Mouse (Mus musculus) lung, adult 2 months (tissue): ENCODE data around the gene Tmem178. TPM values are rescaled to one million over a fixed set of nuclear protein-coding genes. Genes with fewer than 3 reads are reported as not detected.
A peak's percentile ranks its signal among the peaks of the same experiment; 100 is the strongest.
"Not testable (repeated sequence)": the region's sequence is repeated elsewhere in the genome, so short reads cannot be mapped to it uniquely, and the experiment has no call there.

Experiments used
- DNase-seq: peaks from one replicate; pipeline ENCODE4 v3.0.0; 2022
- H3K4me1 ChIP-seq: fragments of 200-500 bp; 2 replicates; pipeline ENCODE4 v1.6.1; 2011; ENCODE audit warnings: low read length; ENCODE audit not compliant: control insufficient read depth, insufficient read depth
- H3K4me3 ChIP-seq: fragments of 200-500 bp; replicated peaks from 2 replicates; pipeline ENCODE3; 2011; ENCODE audit warnings: low read depth, mild to moderate bottlenecking, control low read depth, low read length; ENCODE audit errors: extremely low read depth
- CTCF ChIP-seq: fragments of 200-500 bp; IDR thresholded peaks from 2 replicates; pipeline ENCODE4 v1.5.1; 2011; ENCODE audit warnings: mild to moderate bottlenecking, low read length, control low read depth; ENCODE audit not compliant: insufficient read depth
- POLR2A ChIP-seq: fragments of 200-500 bp; IDR thresholded peaks from 2 replicates; pipeline ENCODE4 v1.6.1; 2011; ENCODE audit warnings: low read depth, mild to moderate bottlenecking, control low read depth, low read length, borderline replicate concordance; ENCODE audit errors: extremely low read depth
- WGBS: fragments of 180-500 bp; shearing (Covaris S2); methylation state at CpG from one replicate; pipeline ENCODE4 v1.1.7; 2018; 5-methylcytosine and 5-hydroxymethylcytosine counted together
- polyA plus RNA-seq: library from polyadenylated mRNA; depleted of rRNA; stranded (reverse); fragments of >200 nt; gene quantifications from 2 replicates; pipeline ENCODE4 v1.2.3, GENCODE M21; 2012

The Tmem178 gene
- polyA plus RNA-seq, 1 experiment: 18.5 TPM

GRCm38 (mm10) chr17:80941857-80942256, 2.6 kb upstream of the Tmem178 start:
- H3K4me1 ChIP-seq: no peaks in the 10 kb centered on the region
- no peak overlapping the region for H3K4me3 ChIP-seq
- TF ChIP-seq CTCF (no peak), POLR2A (no peak)
- no peak for DNase-seq
- whole genome bisulfite sequencing: 57% methylated on average over 11 of the region's 11 CpGs

DNA sequence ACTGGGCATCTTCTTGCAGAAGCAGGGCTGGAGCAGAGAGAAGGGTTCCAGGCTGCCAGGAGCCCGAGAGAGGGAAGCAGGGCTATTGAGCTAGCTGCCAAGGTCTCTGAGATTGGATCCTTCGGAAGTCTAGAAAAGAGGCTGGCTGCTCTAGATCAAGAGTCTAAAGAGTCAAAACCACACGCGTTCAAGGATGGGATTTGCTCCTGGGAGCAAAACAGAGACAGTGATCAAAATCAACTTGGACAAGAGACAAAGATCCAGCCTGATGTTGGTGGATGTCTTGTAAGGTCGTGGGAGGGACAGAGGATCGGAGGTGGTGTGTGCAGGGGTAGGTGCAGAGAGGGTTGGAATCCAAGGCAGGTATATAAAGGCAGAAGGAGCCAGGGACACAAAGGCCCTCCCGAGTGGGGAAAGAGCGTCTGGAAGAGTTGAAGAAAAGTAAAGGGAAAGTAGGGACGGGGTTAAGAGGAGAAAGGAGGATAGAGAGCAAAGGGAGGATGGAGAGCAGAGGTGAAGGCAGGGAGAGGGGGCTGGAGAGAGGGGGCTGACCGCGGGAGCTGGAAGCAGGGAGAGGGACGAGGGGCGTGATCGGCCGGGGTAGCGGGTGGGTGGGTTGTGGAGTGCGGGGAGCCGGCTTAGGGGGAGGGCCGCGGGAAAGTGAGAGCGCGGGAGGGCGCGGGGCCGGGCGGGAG, 450 bp upstream of the Tmem178 start:
- DNase-seq: no peak
- H3K4me3 ChIP-seq: peak overlapping the region; percentile 26
- no peaks in the 10 kb centered on the region for H3K4me1 ChIP-seq
- TF ChIP-seq CTCF (no peak), POLR2A (no peak)
- 11% methylated on average over 25 of the region's 26 CpGs for WGBS

GRCm38 (mm10) chr17:80945510-80945909, 1.1 kb downstream of the Tmem178 start:
- H3K4me1 ChIP-seq, DNase-seq, H3K4me3 ChIP-seq: not testable (repeated sequence)
- WGBS: 59% methylated on average over 8 of the region's 8 CpGs

DNA sequence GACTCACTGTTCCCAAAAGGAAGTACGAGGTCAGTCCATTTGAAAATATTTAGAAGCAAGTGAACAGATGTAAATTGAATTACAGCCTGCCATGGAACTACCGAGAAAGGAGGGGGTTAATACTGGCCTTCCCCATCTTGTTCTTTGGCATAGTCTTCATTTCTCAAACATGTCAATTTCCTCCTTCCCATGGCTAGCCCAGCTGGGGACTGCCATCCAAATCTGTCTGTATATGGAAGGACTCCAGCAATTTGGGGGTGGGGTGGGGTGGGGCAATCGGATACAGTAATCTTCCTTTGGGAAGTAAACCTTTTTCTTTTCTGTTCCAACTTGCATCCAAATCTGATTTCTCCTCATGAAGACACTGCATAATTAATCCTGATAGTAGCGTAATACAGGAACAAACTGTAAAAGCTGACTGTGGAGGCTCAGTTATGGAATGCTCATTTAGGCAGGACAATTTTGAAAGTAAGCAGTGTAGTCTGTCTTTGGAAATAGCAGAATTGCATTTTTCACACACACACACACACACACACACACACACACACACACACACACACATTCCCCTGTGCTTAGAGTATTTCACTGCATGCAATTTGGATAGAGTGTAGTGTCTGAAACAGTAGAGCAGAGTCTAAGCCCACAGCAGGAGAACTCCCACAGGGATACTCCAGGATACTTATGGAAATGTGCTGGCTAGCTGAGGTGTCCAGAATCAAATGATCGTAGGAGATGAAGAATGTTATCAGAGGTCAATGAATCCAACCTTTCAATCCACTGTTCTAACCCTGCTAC, 1.9 kb downstream of the Tmem178 start:
- Histone ChIP-seq H3K4me3 (no peak overlapping the region), H3K4me1 (no peaks in the 10 kb centered on the region)
- DNase-seq: no peak
- WGBS: 63% methylated on average over 5 of the region's 5 CpGs
- TF ChIP-seq POLR2A (no peak), CTCF (no peak)

DNA sequence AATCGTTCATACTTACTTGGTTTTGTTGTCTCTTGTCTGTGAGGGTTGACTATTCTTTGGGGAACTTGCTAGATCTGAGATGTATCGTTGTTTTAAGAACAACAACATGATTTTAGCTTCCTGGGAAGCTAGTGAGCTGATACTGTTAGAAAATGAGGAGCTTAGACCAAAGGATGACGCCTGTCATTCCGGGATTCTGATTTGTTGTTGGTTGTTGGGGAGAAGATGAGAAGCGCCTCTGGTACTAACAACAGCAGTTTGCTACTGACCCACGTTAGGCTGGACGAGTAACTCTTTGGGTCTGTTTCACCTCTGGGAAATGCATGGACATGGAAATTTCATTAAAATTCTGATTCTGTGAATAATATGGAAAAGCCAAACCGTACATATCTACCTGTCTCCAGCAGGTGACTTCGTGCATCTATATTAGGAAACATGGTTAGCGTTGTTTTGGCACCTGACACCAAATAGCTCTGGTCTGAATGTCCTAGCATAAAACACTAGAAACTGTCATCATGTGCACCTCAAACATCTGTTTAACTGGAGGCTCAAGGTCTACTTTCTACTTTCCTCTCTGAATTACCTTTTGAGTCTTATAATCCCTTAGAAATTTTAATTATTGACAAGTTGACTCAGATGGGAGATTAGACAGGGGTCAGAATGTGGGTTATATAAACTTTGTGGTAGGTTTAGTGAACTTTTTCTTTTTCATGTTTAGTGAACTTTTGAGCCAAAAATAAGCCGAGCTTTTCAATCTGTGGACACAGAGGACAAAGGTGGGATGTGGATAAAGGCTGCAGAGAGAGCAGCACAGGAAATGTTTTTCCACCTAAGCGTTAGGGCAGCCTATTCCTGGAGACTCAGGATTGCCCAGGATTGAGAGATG, 2.9 kb downstream of the Tmem178 start:
- no peak for DNase-seq
- WGBS: 88% methylated on average over 12 of the region's 12 CpGs
- Histone ChIP-seq H3K4me3 (no peak overlapping the region), H3K4me1 (no peaks in the 10 kb centered on the region)
- TF ChIP-seq POLR2A (no peak), CTCF (no peak)

- TF ChIP-seq CTCF (no peak), POLR2A (no peak)
- WGBS: 84% methylated on average over 7 of the region's 7 CpGs
- no peak overlapping the region for H3K4me3 ChIP-seq
- H3K4me1 ChIP-seq: no peaks in the 10 kb centered on the region
- no peak for DNase-seq
Observed at GRCm38 (mm10) chr17:80949382-80949781, 5.0 kb downstream of the Tmem178 start.

DNA sequence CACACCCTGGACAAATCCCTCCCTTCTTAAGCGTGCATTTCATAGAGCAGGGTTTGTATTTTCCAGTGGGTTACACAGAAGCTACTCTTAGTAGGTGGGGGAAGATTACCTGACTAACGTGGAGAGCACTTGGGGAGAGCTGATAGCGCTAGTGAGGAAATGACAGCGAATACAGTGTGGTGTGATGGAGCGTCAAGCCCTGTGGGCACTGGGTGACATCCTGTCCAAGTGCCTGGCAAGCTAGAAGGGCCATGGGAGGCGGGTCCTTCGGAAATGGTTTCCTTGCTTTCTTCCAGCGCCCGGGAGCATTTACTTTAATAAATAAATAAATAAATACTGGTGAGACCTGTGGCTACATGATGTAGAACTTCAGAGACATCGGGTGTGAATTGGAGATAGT, 5.5 kb downstream of the Tmem178 start:
- Histone ChIP-seq H3K4me1 (no peaks in the 10 kb centered on the region), H3K4me3 (no peak overlapping the region)
- WGBS: 71% methylated on average over 10 of the region's 10 CpGs
- TF ChIP-seq CTCF (no peak), POLR2A (no peak)
- no peak for DNase-seq

DNA sequence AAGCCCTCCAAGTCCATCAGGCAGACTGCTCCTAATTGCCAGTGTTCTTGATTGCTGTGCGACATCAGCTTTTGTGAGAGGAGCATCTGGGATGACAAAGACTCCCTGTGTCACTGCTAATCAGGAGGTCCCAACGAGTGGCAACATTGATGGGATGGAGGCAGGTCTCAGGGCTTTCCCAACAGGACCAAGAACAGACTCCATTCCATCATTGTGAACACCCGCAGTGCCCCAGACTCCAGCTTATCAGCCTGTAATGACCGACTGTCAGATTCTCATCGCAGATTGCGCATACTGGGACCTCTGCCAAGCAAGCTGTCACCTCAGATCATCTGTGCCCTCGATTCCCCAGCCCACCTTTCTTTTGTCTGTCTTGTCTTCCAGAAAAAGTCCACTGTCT, 7.9 kb downstream of the Tmem178 start:
- TF ChIP-seq POLR2A: no peak
- TF ChIP-seq CTCF: no peak
- H3K4me3 ChIP-seq: no peak overlapping the region
- H3K4me1 ChIP-seq: no peaks in the 10 kb centered on the region
- WGBS: 54% methylated on average over 7 of the region's 7 CpGs
- no peak for DNase-seq

GRCm38 (mm10) chr17:80955415-80955814, 11.0 kb downstream of the Tmem178 start:
- WGBS: 74% methylated on average over 7 of the region's 7 CpGs

More at GRCm38 (mm10) chr17:80955415-80955814, 11.0 kb downstream of the Tmem178 start:
- DNase-seq: no peak
- Histone ChIP-seq H3K4me1 (no peaks in the 10 kb centered on the region), H3K4me3 (no peak overlapping the region)
- TF ChIP-seq POLR2A (no peak), CTCF (no peak)
